Mouse (Mus musculus) stomach, postnatal 0 days (tissue): ENCODE data around the gene Pard6b. TPM values are rescaled to one million over a fixed set of nuclear protein-coding genes. Genes with fewer than 3 reads are reported as not detected.

ENCODE experiments used
- ATAC-seq: fragments of 200-750 bp; cut with Nextera tagmentation; 2 replicates; pipeline ENCODE4 v1.8.0; 2017; ENCODE audit not compliant: low FRiP score, low TSS enrichment
- DNase-seq: peaks from one replicate; pipeline ENCODE4 v3.0.0-alpha.2; 2016; ENCODE audit warnings: low spot score
- H3K27ac ChIP-seq: fragments of 300-500 bp; sonication (generic); replicated peaks from 2 replicates; pipeline ENCODE4 v1.5.1; 2014; ENCODE audit warnings: mild to moderate bottlenecking, control low read depth
- H3K27me3 ChIP-seq: fragments of 300-500 bp; sonication (generic); 2 replicates; pipeline ENCODE4 v1.6.1; 2014; ENCODE audit warnings: low read length; ENCODE audit not compliant: control insufficient read depth, insufficient read depth
- H3K36me3 ChIP-seq: fragments of 300-500 bp; sonication (generic); 2 replicates; pipeline ENCODE4 v1.6.1; 2014; ENCODE audit warnings: low read length, mixed read lengths; ENCODE audit not compliant: control insufficient read depth, insufficient read depth
- H3K4me1 ChIP-seq: fragments of 300-500 bp; sonication (generic); replicated peaks from 2 replicates; pipeline ENCODE4 v1.6.1; 2014; ENCODE audit warnings: antibody characterized with exemption; ENCODE audit not compliant: control insufficient read depth, insufficient read depth
- H3K4me2 ChIP-seq: fragments of 300-500 bp; sonication (generic); replicated peaks from 2 replicates; pipeline ENCODE4 v1.6.1; 2014; ENCODE audit warnings: low read depth, mild to moderate bottlenecking, control low read depth, moderate library complexity
- H3K4me3 ChIP-seq: fragments of 300-500 bp; sonication (generic); 2 replicates; pipeline ENCODE4 v1.5.1; 2014; ENCODE audit warnings: low read depth, low read length, control low read depth
- H3K9ac ChIP-seq: fragments of 300-500 bp; sonication (generic); 2 replicates; pipeline ENCODE4 v1.6.1; 2014; ENCODE audit warnings: mild to moderate bottlenecking, low read length, control low read depth, mixed read lengths
- H3K9me3 ChIP-seq: fragments of 300-500 bp; sonication (generic); 2 replicates; pipeline ENCODE4 v1.6.1; 2016; ENCODE audit warnings: low read length; ENCODE audit not compliant: control insufficient read depth
- CTCF ChIP-seq: IDR thresholded peaks from 2 replicates; pipeline ENCODE4 v1.5.1; 2016; ENCODE audit warnings: antibody characterized with exemption, low read depth, mild to moderate bottlenecking, moderate library complexity
- EP300 ChIP-seq: optimal IDR thresholded peaks from 2 replicates; pipeline ENCODE3; 2016; ENCODE audit warnings: antibody characterized with exemption
- WGBS: fragments of 180-500 bp; shearing (Covaris S2); extraction: QIAGEN DNeasy Blood & Tissue Kit; methylation state at CpG from one replicate; pipeline ENCODE4 v1.1.7; 2014; 5-methylcytosine and 5-hydroxymethylcytosine counted together
- polyA plus RNA-seq: library from polyadenylated mRNA; unstranded; fragments of >200 nt; fragmentation: Nextera tagmentation; extraction: Ambion mirVana; gene quantifications from 2 replicates; pipeline ENCODE4 v1.2.1, GENCODE M21; 2015

Pard6b gene
- polyA plus RNA-seq, 1 experiment from 2014 or later = 11.8 TPM

DNA sequence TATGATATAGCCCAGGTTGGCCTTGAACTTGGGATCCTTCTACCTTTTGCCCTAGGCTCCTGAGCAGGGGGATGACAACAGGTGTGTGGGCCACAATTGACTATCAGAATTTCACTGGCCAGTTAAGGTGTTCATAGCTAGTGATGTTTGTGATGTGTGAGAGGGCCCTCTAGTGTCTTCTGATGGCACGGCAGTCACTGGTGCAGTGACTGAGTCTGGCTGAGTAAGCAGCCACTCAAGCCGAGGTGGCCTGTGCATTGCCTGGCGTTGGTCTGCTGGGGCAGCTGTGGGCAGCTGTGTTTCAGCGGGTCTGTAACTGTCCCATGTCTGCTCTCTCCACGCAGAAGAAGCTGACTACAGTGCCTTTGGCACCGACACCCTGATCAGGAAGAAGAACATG is 17.2 kb downstream of the Pard6b start:
- ATAC-seq (peak; percentile 45), DNase-seq (peak; percentile 82)
- Histone ChIP-seq H3K4me3 (no peak overlapping the region), H3K4me2 (no peak overlapping the region), H3K27me3 (no peaks in the 10 kb centered on the region), H3K9me3 (no peaks in the 10 kb centered on the region), H3K4me1 (0 out of 2 replicates have a peak, but pooled peaks cover 8% of the 10 kb centered on the region), H3K9ac (no peak overlapping the region), H3K36me3 (peaks cover 4% of the 10 kb centered on the region), H3K27ac (no peak overlapping the region)
- TF ChIP-seq CTCF = peak; percentile 89
- no peak for TF ChIP-seq EP300
- WGBS = 33% methylated on average over 6 of the region's 6 CpGs

DNA sequence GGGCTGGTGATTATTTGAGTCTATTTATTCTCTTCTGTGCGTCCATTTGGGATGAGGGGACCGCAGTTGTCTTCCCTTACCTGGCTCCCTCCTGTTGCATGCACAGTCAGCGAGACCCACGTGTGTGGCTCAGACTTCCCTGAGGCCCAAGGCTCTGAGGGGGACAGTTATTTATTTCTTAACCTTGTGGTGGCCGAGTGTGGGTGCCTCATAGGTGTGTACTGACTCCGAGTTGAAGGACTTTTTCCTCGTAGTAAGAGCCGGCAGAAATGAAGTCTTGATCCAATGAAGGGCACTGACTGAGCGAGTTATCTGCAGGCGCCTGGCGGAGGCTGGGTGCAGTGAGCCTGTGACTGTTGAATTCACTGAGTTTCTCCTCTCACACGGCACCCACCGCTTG is 19.2 kb downstream of the Pard6b start:
- H3K27me3 ChIP-seq = no peaks in the 10 kb centered on the region
- 0 out of 2 replicates have a peak, but pooled peaks cover 3% of the 10 kb centered on the region for H3K4me1 ChIP-seq
- 73% methylated on average over 13 of the region's 13 CpGs for WGBS
- H3K36me3 ChIP-seq = peaks cover 4% of the 10 kb centered on the region
- TF ChIP-seq EP300 (no peak), CTCF (no peak)
- H3K9ac ChIP-seq = no peak overlapping the region
- DNase-seq (no peak), ATAC-seq (no peak)
- no peak overlapping the region for H3K4me2 ChIP-seq
- H3K9me3 ChIP-seq = no peaks in the 10 kb centered on the region
- no peak overlapping the region for H3K4me3 ChIP-seq
- no peak overlapping the region for H3K27ac ChIP-seq

DNA sequence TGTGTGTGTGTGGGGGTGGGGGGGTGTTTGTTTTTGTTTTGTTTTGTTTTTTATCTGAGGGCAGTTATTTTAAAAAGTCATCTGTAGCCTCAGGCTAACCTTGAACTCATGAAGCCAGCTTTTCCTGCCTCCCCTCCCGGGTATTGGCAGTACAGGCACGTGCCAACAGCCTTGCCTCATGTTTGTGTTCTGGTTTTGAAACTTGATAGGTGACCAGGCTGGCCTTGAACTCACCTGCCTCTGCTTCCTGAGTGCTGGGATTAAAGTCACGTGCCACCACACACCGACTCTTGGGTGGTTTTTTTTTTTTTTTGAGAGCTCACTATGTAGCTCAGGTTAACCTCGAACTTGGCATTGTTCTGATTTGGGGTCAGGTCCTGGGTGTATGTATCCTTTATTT is 21.0 kb downstream of the Pard6b start:
- TF ChIP-seq CTCF = no peak
- TF ChIP-seq EP300 = no peak
- Histone ChIP-seq H3K36me3 (peaks cover 4% of the 10 kb centered on the region), H3K27me3 (no peaks in the 10 kb centered on the region), H3K9ac (no peak overlapping the region), H3K4me1 (0 out of 2 replicates have a peak, but pooled peaks cover under 1% of the 10 kb centered on the region), H3K4me2 (no peak overlapping the region), H3K27ac (no peak overlapping the region), H3K4me3 (no peak overlapping the region), H3K9me3 (no peaks in the 10 kb centered on the region)
- WGBS = 79% methylated on average over 5 of the region's 5 CpGs
- DNase-seq = no peak
- ATAC-seq = no peak

DNA sequence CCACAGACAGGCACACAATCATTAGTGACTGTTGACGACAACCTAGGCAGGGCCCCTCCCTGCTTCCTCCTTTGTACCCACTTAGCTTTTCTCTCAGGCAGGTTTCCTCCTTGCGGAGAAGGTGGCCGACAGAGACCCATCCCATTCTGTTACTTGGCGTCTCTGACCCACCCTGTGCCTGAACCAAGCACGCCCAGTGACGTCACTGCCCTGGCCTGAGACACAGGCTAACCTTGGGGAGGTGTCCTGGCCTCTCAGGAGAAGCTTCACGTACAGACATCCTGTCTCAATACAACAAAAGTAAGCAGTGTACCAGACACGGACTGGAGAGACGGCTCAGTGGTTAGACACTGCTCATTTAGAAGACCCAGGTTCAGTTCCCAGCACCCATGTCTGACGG is 22.5 kb downstream of the Pard6b start:
- ATAC-seq (no peak), DNase-seq (no peak)
- no peaks in the 10 kb centered on the region for H3K27me3 ChIP-seq
- H3K9ac ChIP-seq = no peak overlapping the region
- WGBS = 84% methylated on average over 10 of the region's 10 CpGs
- H3K36me3 ChIP-seq = peaks cover 4% of the 10 kb centered on the region
- H3K4me1 ChIP-seq = no peaks in the 10 kb centered on the region
- H3K4me3 ChIP-seq = no peak overlapping the region
- H3K4me2 ChIP-seq = no peak overlapping the region
- no peaks in the 10 kb centered on the region for H3K9me3 ChIP-seq
- peak overlapping the region; percentile 13; the same call in 1 of the 2 replicates for H3K27ac ChIP-seq
- TF ChIP-seq EP300 (no peak), CTCF (no peak)

DNA sequence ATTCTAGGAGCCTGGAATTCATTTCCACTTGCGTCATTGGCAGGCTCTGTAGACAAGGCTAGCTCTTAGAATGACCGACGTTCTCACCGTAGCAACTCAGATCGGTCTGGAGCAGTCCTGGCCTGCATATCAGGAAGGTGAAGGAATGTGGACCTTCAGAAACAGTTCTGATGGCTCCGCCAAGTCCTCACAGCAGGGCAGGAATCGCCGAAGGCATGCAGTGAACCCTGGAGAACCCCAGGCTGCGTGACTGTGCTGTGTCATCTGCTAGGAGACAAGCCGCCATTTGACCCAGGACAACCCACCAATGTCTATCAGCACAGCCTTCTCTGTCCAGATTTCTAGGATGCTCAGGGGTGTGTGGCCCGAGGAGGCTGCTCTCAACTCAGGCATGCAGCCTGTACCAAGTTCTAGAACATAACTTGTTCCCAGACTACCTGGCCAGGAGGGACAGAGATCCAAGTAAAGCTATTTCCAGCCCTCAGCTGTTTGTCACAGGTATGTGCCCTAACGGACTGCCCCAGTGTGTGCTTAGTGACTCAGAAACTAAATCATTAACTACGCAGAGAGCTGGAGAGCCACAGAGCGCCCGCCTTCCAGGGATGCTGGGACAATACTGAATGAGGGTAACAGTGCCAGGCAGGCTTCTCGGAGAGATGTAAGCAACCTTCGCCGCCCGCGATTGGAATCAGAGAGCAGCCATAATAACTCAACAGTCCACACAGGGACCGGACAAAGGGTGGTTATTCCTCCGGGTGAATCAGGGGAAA is 23.8 kb downstream of the Pard6b start:
- Histone ChIP-seq H3K9ac (no peak overlapping the region), H3K36me3 (no peaks in the 10 kb centered on the region), H3K27ac (peak overlapping the region; percentile 74), H3K4me1 (no peaks in the 10 kb centered on the region), H3K4me3 (no peak overlapping the region), H3K27me3 (no peaks in the 10 kb centered on the region), H3K4me2 (no peak overlapping the region; the same call in 1 of the 2 replicates), H3K9me3 (no peaks in the 10 kb centered on the region)
- WGBS = 57% methylated on average over 22 of the region's 22 CpGs
- ATAC-seq (peak; percentile 93), DNase-seq (peak; percentile 88)
- no peak for TF ChIP-seq CTCF
- no peak for TF ChIP-seq EP300

DNA sequence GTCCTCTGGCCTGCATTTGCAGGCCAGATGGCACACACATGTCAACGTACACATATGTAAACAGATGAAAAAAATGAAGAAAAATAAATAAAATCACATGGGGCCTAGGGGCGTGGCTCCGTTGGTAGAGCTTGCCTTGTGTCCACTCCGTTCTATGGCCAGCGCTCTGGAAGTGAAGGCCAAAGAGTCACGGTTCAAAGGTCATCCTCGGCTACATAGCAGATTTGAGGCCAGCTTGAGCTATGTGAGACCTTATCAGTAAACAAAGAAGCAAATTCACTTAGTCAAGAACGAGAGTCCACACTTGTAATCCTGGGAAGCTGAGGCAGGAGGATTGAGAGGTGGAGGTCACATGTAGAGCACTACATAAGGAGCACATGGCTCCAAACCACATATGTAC is 24.5 kb downstream of the Pard6b start:
- TF ChIP-seq EP300 (no peak), CTCF (no peak)
- ATAC-seq = peak; percentile 60
- Histone ChIP-seq H3K4me2 (no peak overlapping the region), H3K9me3 (no peaks in the 10 kb centered on the region), H3K27ac (peak overlapping the region; percentile 53; the same call in 1 of the 2 replicates), H3K27me3 (no peaks in the 10 kb centered on the region), H3K36me3 (no peaks in the 10 kb centered on the region), H3K4me3 (no peak overlapping the region), H3K4me1 (no peaks in the 10 kb centered on the region), H3K9ac (no peak overlapping the region)
- 55% methylated on average over 8 of the region's 8 CpGs for WGBS
- no peak for DNase-seq
